Mouse (Mus musculus) G1E (cell line): Measurements from ENCODE around the gene Mras. TPM values are rescaled to one million over a fixed set of nuclear protein-coding genes. Genes with fewer than 3 reads are reported as not detected.
A peak's percentile ranks its signal among the peaks of the same experiment; 100 is the strongest.

Source experiments
- ATAC-seq: 2 replicates; pipeline ENCODE4 v1.8.0; 2016; ENCODE audit warnings: mild to moderate bottlenecking; ENCODE audit not compliant: insufficient number of reproducible peaks, poor library complexity, low FRiP score, severe bottlenecking; ENCODE audit errors: extremely low read depth
- DNase-seq: peaks from one replicate; pipeline ENCODE4 v3.0.0; 2012; ENCODE audit warnings: low spot score
- H3K27me3 ChIP-seq: 2 replicates; pipeline ENCODE4 v1.6.1; 2012; ENCODE audit warnings: mild to moderate bottlenecking, low read length, inconsistent platforms; ENCODE audit not compliant: insufficient read depth
- H3K36me3 ChIP-seq: replicated peaks from 2 replicates; pipeline ENCODE3; 2012; ENCODE audit warnings: mild to moderate bottlenecking, inconsistent platforms
- H3K4me1 ChIP-seq: 2 replicates; pipeline ENCODE4 v1.6.1; 2012; ENCODE audit warnings: low read depth, low read length, inconsistent platforms, mixed read lengths; ENCODE audit not compliant: insufficient read depth
- H3K4me3 ChIP-seq: 2 replicates; pipeline ENCODE4 v1.5.1; 2012; ENCODE audit warnings: low read depth, mild to moderate bottlenecking, inconsistent platforms, low read length, moderate library complexity, mixed read lengths
- H3K9me3 ChIP-seq: replicated peaks from 2 replicates; pipeline ENCODE4 v1.6.1; 2012; ENCODE audit warnings: inconsistent platforms
- CTCF ChIP-seq: IDR thresholded peaks from 2 replicates; pipeline ENCODE4 v1.5.1; 2012; ENCODE audit warnings: low read depth, low read length, inconsistent platforms, mixed read lengths
- GATA1 ChIP-seq: IDR thresholded peaks from 2 replicates; pipeline ENCODE4 v1.6.1; 2012; ENCODE audit warnings: borderline replicate concordance, low read length, inconsistent platforms, mixed read lengths
- GATA2 ChIP-seq: IDR thresholded peaks from 2 replicates; pipeline ENCODE4 v1.6.1; 2012; ENCODE audit warnings: low read depth, low read length, inconsistent platforms, borderline replicate concordance
- POLR2AphosphoS5 ChIP-seq: IDR thresholded peaks from 2 replicates; pipeline ENCODE4 v1.6.1; 2012; ENCODE audit warnings: low read depth, low read length, inconsistent platforms; ENCODE audit not compliant: insufficient replicate concordance
- TAL1 ChIP-seq: conservative IDR thresholded peaks from 2 replicates; pipeline ENCODE4 v1.6.1; 2012; ENCODE audit warnings: low read depth, low read length, inconsistent platforms, mixed read lengths
- polyA plus RNA-seq: library from polyadenylated mRNA; stranded (reverse); fragments of >175 nt; gene quantifications from 2 replicates; pipeline ENCODE4 v1.2.3, GENCODE M21; 2012
- total RNA-seq, 2 experiments: library from RNA; stranded (forward) in 1 of 2; stranded (reverse) in 1 of 2; fragments of 200-1000 nt in 1 of 2; fragments of >200 nt in 1 of 2; fragmentation: Nextera tagmentation in 1 of 2; gene quantifications; 2 replicates each; pipeline ENCODE4 v1.2.3; 2014 to 2017

The Mras gene
- total RNA-seq (2014; fragmentation: Nextera tagmentation): not detected in 2 replicates
- 2.1 TPM in 2 replicates for total RNA-seq (2017)
- polyA plus RNA-seq: 0.04 and 0.12 TPM in 2 replicates

GRCm38 (mm10) chr9:99437031-99437764, at the start of gene Mras:
Gene Mras (minus strand): TSS chr9:99437381.
- TF ChIP-seq GATA2 (no peak), GATA1 (no peak), CTCF (no peak), POLR2AphosphoS5 (no peak), TAL1 (no peak)
- peaks cover 55% of the 10 kb centered on the region for H3K4me1 ChIP-seq
- peaks cover 46% of the 10 kb centered on the region for H3K27me3 ChIP-seq
- peak within 1 kb of the TSS; percentile 67 for H3K4me3 ChIP-seq
- no peaks in the 10 kb centered on the region for H3K36me3 ChIP-seq
- no peak for ATAC-seq
- H3K9me3 ChIP-seq: peaks cover 12% of the 10 kb centered on the region
- DNase-seq: no peak

DNA sequence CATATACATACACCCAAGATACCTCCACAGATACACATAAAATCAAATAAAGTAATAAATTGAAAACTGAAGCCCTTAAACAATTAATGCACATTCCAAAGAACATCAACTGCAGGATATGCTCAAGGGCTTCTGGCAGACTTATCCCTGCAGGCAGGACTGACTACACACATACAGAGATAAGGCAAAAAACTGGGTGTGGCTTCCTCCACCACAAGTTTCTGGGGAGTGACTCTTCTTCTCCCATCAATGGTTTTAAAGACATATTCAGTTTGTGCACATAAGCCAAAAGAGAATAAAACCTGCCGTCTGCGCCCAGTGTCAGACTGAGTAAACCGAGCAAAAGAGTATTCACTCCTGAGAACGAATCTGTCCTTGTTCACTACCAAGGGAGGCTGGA, 48.0 kb upstream of the Mras start:
- Histone ChIP-seq H3K4me1 (peaks cover 27% of the 10 kb centered on the region), H3K36me3 (peaks cover 93% of the 10 kb centered on the region), H3K4me3 (no peak overlapping the region), H3K27me3 (no peaks in the 10 kb centered on the region), H3K9me3 (no peaks in the 10 kb centered on the region)
- peak; percentile 95 for ATAC-seq
- TF ChIP-seq GATA1: no peak
- peak; percentile 63 for DNase-seq

- TF ChIP-seq GATA1 (no peak), CTCF (no peak), TAL1 (no peak), POLR2AphosphoS5 (no peak), GATA2 (no peak)
- Histone ChIP-seq H3K36me3 (peaks cover 90% of the 10 kb centered on the region), H3K4me1 (peaks cover 27% of the 10 kb centered on the region), H3K9me3 (no peaks in the 10 kb centered on the region), H3K27me3 (no peaks in the 10 kb centered on the region), H3K4me3 (no peak overlapping the region)
- no peak for DNase-seq
- ATAC-seq: no peak
These were observed 47.5 kb upstream of the Mras start for GRCm38 (mm10) chr9:99484632-99485031.

DNA sequence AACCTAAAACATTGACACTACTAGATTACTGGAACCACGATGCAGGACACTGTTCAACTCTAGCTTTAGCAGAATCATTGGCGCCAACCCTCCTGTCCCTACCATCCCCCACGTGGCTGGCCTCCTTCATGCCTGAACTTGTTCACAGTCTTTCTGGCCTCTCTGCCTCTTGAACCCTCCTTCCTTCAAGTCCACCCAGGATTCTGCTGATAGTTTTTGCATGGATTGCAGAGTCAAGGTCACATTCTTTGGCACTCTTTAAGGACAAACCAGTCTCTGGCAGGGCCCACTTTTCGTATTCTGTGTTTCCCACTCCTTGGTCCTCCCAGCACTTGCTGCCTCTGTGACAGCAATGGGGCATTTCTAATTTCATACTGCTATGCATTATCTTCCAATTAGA, 46.0 kb upstream of the Mras start:
- Histone ChIP-seq H3K4me3 (no peak overlapping the region), H3K4me1 (peaks cover 30% of the 10 kb centered on the region), H3K36me3 (peaks cover 89% of the 10 kb centered on the region), H3K27me3 (no peaks in the 10 kb centered on the region), H3K9me3 (no peaks in the 10 kb centered on the region)
- no peak for ATAC-seq
- no peak for TF ChIP-seq POLR2AphosphoS5
- TF ChIP-seq GATA1: no peak
- TF ChIP-seq CTCF: no peak
- TF ChIP-seq TAL1: no peak
- TF ChIP-seq GATA2: no peak
- no peak for DNase-seq

GRCm38 (mm10) chr9:99480764-99481163, 43.6 kb upstream of the Mras start:
- Histone ChIP-seq H3K36me3 (peaks cover 78% of the 10 kb centered on the region), H3K4me1 (peaks cover 24% of the 10 kb centered on the region), H3K9me3 (no peaks in the 10 kb centered on the region), H3K27me3 (no peaks in the 10 kb centered on the region), H3K4me3 (no peak overlapping the region)
- TF ChIP-seq TAL1 (no peak), CTCF (no peak), POLR2AphosphoS5 (no peak), GATA2 (no peak), GATA1 (no peak)
- DNase-seq: no peak
- no peak for ATAC-seq

DNA sequence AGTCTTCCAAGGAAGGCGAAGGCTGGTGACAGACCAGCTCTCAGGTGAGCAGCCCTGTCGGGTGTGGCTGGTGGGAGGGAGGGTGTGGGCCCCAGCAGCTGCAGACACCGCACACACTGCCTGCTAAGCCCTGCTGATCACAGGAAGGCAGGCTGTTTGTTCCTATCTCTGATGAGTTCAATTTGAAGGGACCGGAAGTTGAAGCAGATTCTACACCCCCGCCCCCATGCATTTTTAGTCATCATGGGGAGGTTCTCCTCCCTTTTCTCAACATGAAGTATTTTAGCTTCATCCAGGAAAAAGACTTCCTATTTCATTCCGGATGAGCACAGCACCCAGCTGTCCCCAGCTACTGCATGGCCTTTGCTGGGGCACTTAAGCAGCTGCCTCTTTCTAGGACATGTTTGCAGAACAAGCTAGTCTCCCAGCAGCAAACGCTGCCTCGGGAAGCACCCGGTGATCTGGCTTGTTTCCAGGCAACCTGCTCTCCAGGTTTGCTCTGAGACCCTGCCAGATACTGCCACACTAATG, 42.1 kb upstream of the Mras start:
- no peak for DNase-seq
- H3K4me3 ChIP-seq: no peak overlapping the region
- H3K36me3 ChIP-seq: peaks cover 84% of the 10 kb centered on the region
- ATAC-seq: peak; percentile 40
- H3K9me3 ChIP-seq: no peaks in the 10 kb centered on the region
- no peaks in the 10 kb centered on the region for H3K27me3 ChIP-seq
- H3K4me1 ChIP-seq: peaks cover 10% of the 10 kb centered on the region
- TF ChIP-seq GATA1 (no peak), TAL1 (no peak), CTCF (no peak), GATA2 (no peak), POLR2AphosphoS5 (no peak)
